In the genomic region with DNA sequence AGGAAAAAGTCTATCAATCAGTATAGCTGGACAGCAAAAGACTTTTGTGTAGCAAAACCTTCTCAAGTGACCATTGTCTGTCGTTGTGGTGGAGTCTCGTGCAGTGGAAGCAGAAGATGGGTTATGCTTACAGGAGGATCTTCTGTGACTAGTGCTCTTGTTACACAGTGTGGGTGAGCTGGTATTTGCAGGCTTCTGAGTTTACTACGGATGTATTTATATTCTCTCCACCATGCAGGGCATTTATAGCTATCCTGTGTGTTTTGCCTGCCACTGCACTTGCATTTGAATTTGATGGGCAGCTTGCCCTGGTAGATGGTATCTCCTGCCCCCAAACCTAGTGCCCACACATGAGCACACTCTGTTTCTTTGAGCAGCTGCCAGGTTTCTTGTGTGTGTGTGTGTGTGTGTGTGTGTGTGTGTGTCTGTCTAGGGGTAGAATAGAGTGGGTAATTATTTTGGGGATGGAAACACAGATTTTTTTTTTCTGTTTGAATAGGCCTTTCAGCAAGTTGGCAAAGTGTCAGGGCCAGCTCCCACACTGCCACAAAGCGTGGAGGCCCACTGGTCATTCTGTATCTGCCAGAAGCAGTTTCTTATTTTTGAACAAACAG, we compare ENCODE assay signal across 8 mouse cellular contexts.
DNase-seq lines count a peak whose midpoint lies in the region; ATAC-seq lines count a peak whose summit lies in the region.

No protein-coding gene starts in this region.

- peaks cover 36% of the 10 kb centered on the region for H3K4me1 ChIP-seq in forebrain, embryonic 13.5 days
- peaks cover 17% of the 10 kb centered on the region for H3K4me1 ChIP-seq in forebrain, embryonic 10.5 days
- 0 out of 2 replicates have a peak, but pooled peaks cover 2% of the 10 kb centered on the region for H3K4me1 ChIP-seq in neural tube, embryonic 14.5 days (ENCODE audit: control insufficient read depth, insufficient read depth, low read length)

- H3K36me3 ChIP-seq in forebrain, embryonic 13.5 days (ENCODE audit: poor library complexity, severe bottlenecking), result no peaks in the 10 kb centered on the region
- H3K36me3 ChIP-seq in forebrain, embryonic 10.5 days (replicated peaks), result peaks cover 12% of the 10 kb centered on the region
- no peaks in the 10 kb centered on the region for H3K36me3 ChIP-seq in neural tube, embryonic 14.5 days (ENCODE audit: control insufficient read depth, insufficient read depth, low read length)

- intact Hi-C loops in heart, postnatal 10 days (cut with DNase I), result no loop called here

- peak; percentile 82 for ATAC-seq in forebrain, embryonic 13.5 days
- peak; percentile 47; the same call in 1 of the 2 replicates for ATAC-seq in neural tube, embryonic 14.5 days (ENCODE audit: low read depth)

- peak overlapping the region; percentile 79 for H3K27ac ChIP-seq in forebrain, embryonic 13.5 days
- H3K27ac ChIP-seq in forebrain, embryonic 10.5 days, result no peak overlapping the region
- H3K27ac ChIP-seq in neural tube, embryonic 14.5 days (ENCODE audit: low read depth, low read length), result no peak overlapping the region

- no peak for DNase-seq in forebrain, embryonic 10.5 days (ENCODE audit: extremely low spot score, low spot score)
- peak; percentile 63 for DNase-seq in cerebellum, adult 9-10 months
- peak; percentile 6 to 15 for DNase-seq in kidney, postnatal 4 days
- no peak for DNase-seq in heart, postnatal 10 days
- DNase-seq in adrenal gland, adult 8-10 months, result no peak
- DNase-seq in T-cell, adult 2 months (ENCODE audit: low spot score), result no peak

- H3K9ac ChIP-seq in forebrain, embryonic 13.5 days, result no peak overlapping the region
- no peak overlapping the region for H3K9ac ChIP-seq in neural tube, embryonic 14.5 days (replicated peaks; ENCODE audit: low read depth, low read length)

- H3K4me2 ChIP-seq in forebrain, embryonic 13.5 days, result peak overlapping the region; percentile 24
- no peak overlapping the region for H3K4me2 ChIP-seq in neural tube, embryonic 14.5 days (ENCODE audit: low read depth, low read length)

- no peak overlapping the region for H3K4me3 ChIP-seq in forebrain, embryonic 13.5 days
- H3K4me3 ChIP-seq in forebrain, embryonic 10.5 days, result no peak overlapping the region
- no peak overlapping the region for H3K4me3 ChIP-seq in neural tube, embryonic 14.5 days (ENCODE audit: low read depth, low read length)

- peaks cover 7% of the 10 kb centered on the region for H3K9me3 ChIP-seq in forebrain, embryonic 13.5 days (replicated peaks)
- peaks cover 7% of the 10 kb centered on the region for H3K9me3 ChIP-seq in forebrain, embryonic 10.5 days
- no peaks in the 10 kb centered on the region for H3K9me3 ChIP-seq in neural tube, embryonic 14.5 days (ENCODE audit: control insufficient read depth, low read length)

- H3K27me3 ChIP-seq in forebrain, embryonic 13.5 days, result no peaks in the 10 kb centered on the region
- no peaks in the 10 kb centered on the region for H3K27me3 ChIP-seq in forebrain, embryonic 10.5 days (ENCODE audit: poor library complexity, severe bottlenecking)
- H3K27me3 ChIP-seq in neural tube, embryonic 14.5 days (ENCODE audit: control insufficient read depth, insufficient read depth, low read length), result no peaks in the 10 kb centered on the region

- WGBS in forebrain, embryonic 13.5 days, result 18% methylated on average over 4 of the region's 4 CpGs
- WGBS in forebrain, embryonic 10.5 days, result 84% methylated on average over 4 of the region's 4 CpGs
- 34% methylated on average over 4 of the region's 4 CpGs for WGBS in neural tube, embryonic 14.5 days

Comparison
In these comparisons a context has a peak if more than half of its experiments do, and no peak if none do; other contexts are left out.
1. DNase-seq: peak in cerebellum, adult 9-10 months (single experiment) and kidney, postnatal 4 days (2 of 2); none in forebrain, embryonic 10.5 days (single experiment), heart, postnatal 10 days (0 of 2), adrenal gland, adult 8-10 months (single experiment) and T-cell, adult 2 months (single experiment).